Mouse (Mus musculus) liver, embryonic 11.5 days (tissue): Measurements from ENCODE around the gene Cfap43. TPM values are rescaled to one million over a fixed set of nuclear protein-coding genes. Genes with fewer than 3 reads are reported as not detected.

ENCODE experiments used
- ATAC-seq: fragments of 200-750 bp; cut with Nextera tagmentation; replicated peaks from 2 replicates; pipeline ENCODE4 v1.8.0; 2017; ENCODE audit warnings: moderate number of reproducible peaks, mild to moderate bottlenecking, moderate TSS enrichment, moderate library complexity; ENCODE audit not compliant: low FRiP score
- DNase-seq: peaks from one replicate; pipeline ENCODE4 v3.0.0-alpha.2; 2017; ENCODE audit warnings: low spot score
- H3K27ac ChIP-seq: fragments of 300-500 bp; sonication (generic); 2 replicates; pipeline ENCODE4 v1.5.1; 2014; ENCODE audit warnings: mild to moderate bottlenecking, low read depth, low read length, control low read depth
- H3K27me3 ChIP-seq: fragments of 300-500 bp; sonication (generic); replicated peaks from 2 replicates; pipeline ENCODE4 v1.6.1; 2014; ENCODE audit warnings: low read length, mixed read lengths; ENCODE audit not compliant: control insufficient read depth, insufficient read depth
- H3K36me3 ChIP-seq: fragments of 300-500 bp; sonication (generic); 2 replicates; pipeline ENCODE4 v1.6.1; 2014; ENCODE audit warnings: mild to moderate bottlenecking, low read length, moderate library complexity, mixed read lengths; ENCODE audit not compliant: control insufficient read depth, insufficient read depth
- H3K4me1 ChIP-seq: fragments of 300-500 bp; sonication (generic); replicated peaks from 2 replicates; pipeline ENCODE4 v1.6.1; 2014; ENCODE audit warnings: low read length, mixed read lengths; ENCODE audit not compliant: control insufficient read depth, insufficient read depth
- H3K4me2 ChIP-seq: fragments of 300-500 bp; sonication (generic); 2 replicates; pipeline ENCODE4 v1.6.1; 2014; ENCODE audit warnings: mild to moderate bottlenecking, control low read depth, moderate library complexity
- H3K4me3 ChIP-seq: fragments of 300-500 bp; sonication (generic); 2 replicates; pipeline ENCODE4 v1.5.1; 2014; ENCODE audit warnings: low read depth, low read length, control low read depth
- H3K9ac ChIP-seq: fragments of 300-500 bp; sonication (generic); 2 replicates; pipeline ENCODE4 v1.6.1; 2014; ENCODE audit warnings: low read depth, low read length, control low read depth
- H3K9me3 ChIP-seq: fragments of 300-500 bp; sonication (generic); 2 replicates; pipeline ENCODE4 v1.6.1; 2016; ENCODE audit warnings: low read length, inconsistent platforms, mixed read lengths; ENCODE audit not compliant: control insufficient read depth
- WGBS: fragments of 180-500 bp; shearing (Covaris S2); extraction: QIAGEN DNeasy Blood & Tissue Kit; methylation state at CpG from one replicate; pipeline ENCODE4 v1.1.7; 2014; 5-methylcytosine and 5-hydroxymethylcytosine counted together
- polyA plus RNA-seq: library from polyadenylated mRNA; unstranded; fragments of >200 nt; fragmentation: Nextera tagmentation; extraction: Ambion mirVana; gene quantifications from 2 replicates; pipeline ENCODE4 v1.2.1, GENCODE M21; 2014

Cfap43 gene
- polyA plus RNA-seq, 1 experiment from 2014 or later = 0.04 TPM

DNA sequence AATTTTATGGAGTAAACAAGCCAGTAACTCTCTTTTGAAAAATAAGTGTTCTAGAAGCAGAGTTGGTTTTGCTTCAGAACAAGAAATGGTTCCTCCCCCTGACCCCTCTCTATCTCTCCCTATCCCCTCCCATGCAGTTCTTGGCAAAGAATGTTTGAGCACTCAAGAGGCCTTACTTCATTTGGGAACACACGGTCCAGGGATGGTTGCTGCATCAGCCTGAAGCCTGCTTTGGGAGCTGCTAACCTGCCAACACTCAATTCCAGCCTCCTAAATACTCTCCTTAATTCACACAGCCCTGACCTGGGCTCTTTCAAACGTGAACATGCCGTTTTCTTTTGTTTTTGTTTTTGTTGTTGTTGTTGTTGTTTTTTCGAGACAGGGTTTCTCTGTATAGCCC, 194.2 kb downstream of the Cfap43 start:
- 73% methylated on average over 4 of the region's 4 CpGs for WGBS
- Histone ChIP-seq H3K9me3 (no peaks in the 10 kb centered on the region), H3K27me3 (no peaks in the 10 kb centered on the region), H3K9ac (no peak overlapping the region), H3K27ac (no peak overlapping the region), H3K4me1 (no peaks in the 10 kb centered on the region), H3K4me2 (no peak overlapping the region), H3K4me3 (no peak overlapping the region), H3K36me3 (no peaks in the 10 kb centered on the region)
- ATAC-seq (no peak), DNase-seq (no peak)

DNA sequence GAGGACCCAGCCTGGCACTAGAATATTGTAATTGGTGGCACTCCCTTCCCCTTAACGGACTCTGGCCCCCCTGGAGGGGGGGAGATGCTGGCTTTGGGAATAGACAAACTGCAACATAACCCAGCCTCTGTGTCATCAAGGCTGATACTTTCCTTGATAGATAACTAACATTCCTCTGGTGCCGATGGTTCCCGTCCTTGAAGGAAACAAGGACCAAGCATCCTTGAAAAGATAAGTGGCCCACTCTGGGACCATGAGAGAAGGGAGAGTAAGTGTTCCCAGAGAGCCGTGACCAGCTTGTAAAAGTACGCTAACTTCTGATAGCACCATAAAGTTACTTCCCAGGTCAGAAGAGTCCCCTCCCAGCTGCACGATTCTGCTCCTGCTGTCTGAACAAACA, 196.6 kb downstream of the Cfap43 start:
- Histone ChIP-seq H3K27ac (no peak overlapping the region), H3K9me3 (no peaks in the 10 kb centered on the region), H3K36me3 (no peaks in the 10 kb centered on the region), H3K9ac (no peak overlapping the region), H3K4me3 (no peak overlapping the region), H3K4me1 (no peaks in the 10 kb centered on the region), H3K27me3 (no peaks in the 10 kb centered on the region), H3K4me2 (no peak overlapping the region)
- no peak for ATAC-seq
- 57% methylated on average over 6 of the region's 6 CpGs for WGBS
- no peak for DNase-seq

DNA sequence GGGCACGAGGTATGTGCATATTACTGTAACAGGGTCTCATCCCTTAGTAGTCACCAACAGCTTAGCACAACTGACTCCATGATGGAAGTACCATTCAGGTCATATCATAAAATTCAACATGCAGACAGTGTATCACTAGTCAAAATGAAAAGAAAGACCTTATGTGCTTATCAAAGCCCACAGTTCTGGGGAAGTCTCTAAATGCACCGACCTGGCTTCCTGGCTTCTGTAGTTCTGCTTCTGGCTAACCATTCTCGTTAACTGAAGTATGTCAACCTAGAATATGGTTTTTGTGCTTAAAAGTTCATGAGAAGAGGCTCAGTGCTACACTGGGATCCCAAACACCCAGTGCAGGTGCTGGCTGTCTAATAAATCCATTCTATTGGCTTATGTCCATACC, 199.9 kb downstream of the Cfap43 start:
- no peaks in the 10 kb centered on the region for H3K4me1 ChIP-seq
- WGBS = 69% methylated on average over 3 of the region's 3 CpGs
- H3K4me3 ChIP-seq = no peak overlapping the region
- no peak overlapping the region for H3K4me2 ChIP-seq
- H3K27ac ChIP-seq = no peak overlapping the region
- no peaks in the 10 kb centered on the region for H3K36me3 ChIP-seq
- ATAC-seq = no peak
- no peak overlapping the region for H3K9ac ChIP-seq
- H3K27me3 ChIP-seq = no peaks in the 10 kb centered on the region
- 0 out of 2 replicates have a peak, but pooled peaks cover 3% of the 10 kb centered on the region for H3K9me3 ChIP-seq
- DNase-seq = no peak

DNA sequence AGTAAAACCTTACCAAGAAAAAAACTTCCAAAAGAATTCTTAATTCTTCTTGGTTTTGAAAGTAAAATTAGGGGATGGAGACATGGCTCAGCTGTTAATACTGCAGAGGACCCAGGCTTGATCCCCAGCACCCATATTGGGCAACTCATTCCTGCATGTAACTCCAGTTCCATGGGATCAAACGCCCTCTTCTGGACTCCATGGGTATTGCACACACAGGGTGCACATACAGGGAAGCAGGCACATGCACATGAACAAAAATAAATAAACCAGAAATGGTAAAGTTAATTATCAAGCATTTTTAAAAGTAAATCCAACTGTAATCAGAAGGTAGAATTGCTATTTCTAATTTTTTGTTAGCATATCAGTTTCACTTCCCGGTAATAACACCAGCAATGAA, 202.9 kb downstream of the Cfap43 start:
- Histone ChIP-seq H3K9ac (no peak overlapping the region), H3K36me3 (no peaks in the 10 kb centered on the region), H3K4me3 (no peak overlapping the region), H3K27me3 (no peaks in the 10 kb centered on the region), H3K9me3 (0 out of 2 replicates have a peak, but pooled peaks cover 3% of the 10 kb centered on the region), H3K4me1 (no peaks in the 10 kb centered on the region), H3K4me2 (no peak overlapping the region), H3K27ac (no peak overlapping the region)
- WGBS = 48% methylated on average over 2 of the region's 2 CpGs
- DNase-seq (no peak), ATAC-seq (no peak)

DNA sequence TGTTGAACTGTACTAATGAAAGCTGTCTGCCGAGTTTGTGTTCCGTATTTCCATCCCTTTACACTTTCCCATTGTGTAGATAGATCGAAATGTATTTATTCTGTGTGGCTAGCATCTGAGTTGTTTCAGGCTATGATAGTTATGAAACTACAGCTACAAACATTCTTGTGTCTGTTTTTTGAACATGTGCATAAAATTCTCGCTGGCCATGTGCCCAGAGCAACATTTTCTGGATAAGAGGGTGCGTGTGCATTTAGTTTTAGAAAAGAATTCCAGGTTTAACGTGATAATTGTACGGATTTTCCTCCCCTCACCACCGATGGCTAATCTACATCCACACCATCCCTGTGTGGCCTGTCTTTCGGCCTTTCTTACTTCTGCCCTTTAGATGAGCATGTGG, 205.6 kb downstream of the Cfap43 start:
- 80% methylated on average over 9 of the region's 9 CpGs for WGBS
- no peak for ATAC-seq
- no peak for DNase-seq
- no peak overlapping the region for H3K4me2 ChIP-seq
- no peaks in the 10 kb centered on the region for H3K27me3 ChIP-seq
- H3K4me1 ChIP-seq = no peaks in the 10 kb centered on the region
- H3K9ac ChIP-seq = no peak overlapping the region
- H3K9me3 ChIP-seq = 0 out of 2 replicates have a peak, but pooled peaks cover 3% of the 10 kb centered on the region
- no peak overlapping the region for H3K4me3 ChIP-seq
- no peaks in the 10 kb centered on the region for H3K36me3 ChIP-seq
- H3K27ac ChIP-seq = no peak overlapping the region

DNA sequence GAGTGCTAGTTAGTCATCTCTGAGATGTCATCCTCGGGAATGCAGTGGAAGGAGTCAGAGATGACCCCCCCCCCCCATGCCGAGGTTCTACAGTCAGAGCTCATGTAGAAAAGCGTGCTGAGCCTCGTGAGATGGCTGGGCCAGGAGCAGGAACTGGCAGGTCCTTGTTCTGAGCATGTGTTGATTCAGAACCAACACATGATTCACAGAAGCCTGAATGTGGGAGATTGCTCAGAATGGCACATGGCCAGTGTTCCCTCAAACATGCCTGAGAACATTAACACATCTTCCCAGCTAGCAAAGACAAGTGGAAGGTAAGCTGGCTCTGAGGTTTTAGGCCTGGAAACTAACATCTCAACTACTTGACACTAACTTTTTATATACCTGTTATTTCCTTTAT, 208.7 kb downstream of the Cfap43 start:
- Histone ChIP-seq H3K9me3 (no peaks in the 10 kb centered on the region), H3K36me3 (no peaks in the 10 kb centered on the region), H3K4me3 (no peak overlapping the region), H3K9ac (no peak overlapping the region), H3K27me3 (no peaks in the 10 kb centered on the region), H3K4me2 (no peak overlapping the region), H3K27ac (no peak overlapping the region), H3K4me1 (no peaks in the 10 kb centered on the region)
- DNase-seq (no peak), ATAC-seq (no peak)
- WGBS = 68% methylated on average over 4 of the region's 4 CpGs

DNA sequence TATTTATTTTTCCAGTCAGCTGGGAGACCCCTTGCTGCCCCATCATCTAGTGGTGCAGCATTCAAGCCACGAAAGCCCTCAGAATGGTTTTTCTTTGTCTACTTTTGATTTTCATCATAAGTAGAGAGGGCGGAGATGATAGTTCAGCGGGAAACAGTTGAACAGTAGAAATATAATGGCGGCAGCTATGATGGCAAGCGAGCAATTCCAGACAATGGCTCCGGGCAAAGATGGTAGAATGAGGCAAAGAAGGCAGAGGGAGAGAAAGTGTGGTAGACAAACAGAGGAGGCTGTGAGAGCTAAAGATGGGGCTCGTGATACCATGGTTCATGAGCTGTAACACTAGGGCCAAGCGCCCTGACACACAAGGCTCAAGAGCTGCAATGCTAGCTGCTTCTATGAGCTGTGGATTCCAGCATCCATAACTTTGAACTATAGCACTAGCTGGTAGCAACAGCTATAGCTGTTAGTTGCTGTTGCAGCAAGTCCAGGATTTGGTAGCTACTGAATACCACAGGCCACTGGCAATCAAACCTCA, 213.2 kb downstream of the Cfap43 start:
- ATAC-seq = no peak
- H3K9me3 ChIP-seq = no peaks in the 10 kb centered on the region
- no peak overlapping the region for H3K9ac ChIP-seq
- no peak overlapping the region for H3K4me3 ChIP-seq
- DNase-seq = no peak
- no peak overlapping the region for H3K27ac ChIP-seq
- H3K36me3 ChIP-seq = no peaks in the 10 kb centered on the region
- WGBS = 86% methylated on average over 8 of the region's 8 CpGs
- no peaks in the 10 kb centered on the region for H3K27me3 ChIP-seq
- H3K4me1 ChIP-seq = no peaks in the 10 kb centered on the region
- H3K4me2 ChIP-seq = no peak overlapping the region

DNA sequence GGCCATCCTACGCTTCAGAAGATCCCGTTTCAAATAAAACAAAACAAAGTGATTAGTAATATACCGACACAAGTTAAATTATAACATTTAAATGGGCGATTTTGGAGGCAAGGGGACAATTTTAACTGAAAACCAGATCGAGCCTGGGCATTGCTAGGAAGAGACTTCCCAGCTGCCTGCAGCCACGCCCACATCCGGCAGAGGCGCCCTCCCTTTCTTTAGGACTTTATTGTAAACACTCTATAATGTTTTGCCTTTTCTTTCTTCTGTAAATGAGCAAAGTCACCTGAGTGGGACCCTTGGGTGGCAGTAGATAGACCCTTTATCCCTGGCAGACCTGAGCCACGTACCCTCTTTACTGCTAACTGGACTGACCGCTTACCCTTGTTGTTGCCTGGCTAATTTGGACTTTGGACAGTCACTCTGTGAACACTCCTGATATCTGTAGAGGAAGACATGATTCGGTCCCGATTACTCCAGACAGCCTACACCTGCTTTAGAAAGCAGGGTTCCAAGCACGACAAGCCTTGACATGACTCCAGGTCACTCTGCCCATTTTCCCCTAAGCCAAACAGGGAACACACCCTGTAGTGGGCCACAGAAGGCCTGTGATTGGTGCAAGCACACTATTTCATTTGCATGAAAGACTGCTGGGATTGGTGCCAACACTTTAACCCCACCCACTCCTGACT, 213.9 kb downstream of the Cfap43 start:
- no peak for DNase-seq
- Histone ChIP-seq H3K36me3 (no peaks in the 10 kb centered on the region), H3K27me3 (no peaks in the 10 kb centered on the region), H3K9me3 (no peaks in the 10 kb centered on the region), H3K4me1 (no peaks in the 10 kb centered on the region), H3K27ac (no peak overlapping the region), H3K9ac (no peak overlapping the region), H3K4me2 (no peak overlapping the region), H3K4me3 (no peak overlapping the region)
- no peak for ATAC-seq
- 64% methylated on average over 13 of the region's 13 CpGs for WGBS

DNA sequence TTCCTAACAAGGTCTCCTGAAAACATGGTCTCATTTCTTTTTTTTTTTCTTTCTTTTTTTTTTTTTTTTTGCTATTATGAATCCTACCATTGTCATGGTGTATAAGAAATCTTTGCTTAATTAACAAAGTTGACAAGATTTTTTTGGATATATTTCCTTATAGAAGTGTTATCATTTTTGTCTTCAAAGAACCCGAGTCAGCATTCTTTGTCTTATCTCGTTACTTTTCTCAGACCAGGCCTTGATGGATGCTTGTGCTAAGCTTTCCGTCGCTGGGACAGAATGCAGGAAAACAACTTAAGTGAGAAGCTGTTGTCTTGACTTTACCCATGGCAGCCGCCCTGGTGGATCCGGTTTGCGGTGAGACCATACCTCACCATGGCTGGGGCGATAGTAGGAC, 218.6 kb downstream of the Cfap43 start:
- Histone ChIP-seq H3K4me1 (no peaks in the 10 kb centered on the region), H3K4me2 (no peak overlapping the region), H3K4me3 (no peak overlapping the region), H3K27ac (no peak overlapping the region), H3K9ac (no peak overlapping the region), H3K27me3 (no peaks in the 10 kb centered on the region), H3K9me3 (no peaks in the 10 kb centered on the region), H3K36me3 (no peaks in the 10 kb centered on the region)
- no peak for DNase-seq
- 74% methylated on average over 8 of the region's 8 CpGs for WGBS
- ATAC-seq = no peak
